Mouse (Mus musculus) small intestine, adult 2 months (tissue): Measurements from ENCODE around the gene Ephx3. TPM values are rescaled to one million over a fixed set of nuclear protein-coding genes. Genes with fewer than 3 reads are reported as not detected.

Experiments
- H3K27ac ChIP-seq: fragments of 200-500 bp; 2 replicates; pipeline ENCODE4 v1.5.1; 2012; ENCODE audit warnings: low read depth, low read length, control low read depth, inconsistent platforms; ENCODE audit not compliant: insufficient read depth
- H3K27me3 ChIP-seq: fragments of 200-500 bp; 2 replicates; pipeline ENCODE4 v1.6.1; 2012; ENCODE audit warnings: mild to moderate bottlenecking, moderate library complexity, low read length, inconsistent platforms; ENCODE audit not compliant: control insufficient read depth, insufficient read depth
- H3K36me3 ChIP-seq: fragments of 200-500 bp; 2 replicates; pipeline ENCODE4 v1.6.1; 2012; ENCODE audit warnings: mild to moderate bottlenecking, low read length, control low read depth, inconsistent platforms; ENCODE audit not compliant: control insufficient read depth, insufficient read depth
- H3K4me1 ChIP-seq: fragments of 200-500 bp; 2 replicates; pipeline ENCODE4 v1.6.1; 2012; ENCODE audit warnings: low read length, inconsistent platforms, mixed read lengths; ENCODE audit not compliant: control insufficient read depth, insufficient read depth, insufficient read length
- H3K4me3 ChIP-seq: fragments of 200-500 bp; 2 replicates; pipeline ENCODE4 v1.5.1; 2012; ENCODE audit warnings: low read depth, mild to moderate bottlenecking, control low read depth, inconsistent platforms, low read length, moderate library complexity
- CTCF ChIP-seq: fragments of 200-500 bp; IDR thresholded peaks from 2 replicates; pipeline ENCODE4 v1.5.1; 2012; ENCODE audit warnings: low read depth, mild to moderate bottlenecking, control low read depth, inconsistent platforms, low read length, moderate library complexity, mixed read lengths; ENCODE audit not compliant: insufficient replicate concordance, insufficient read length; ENCODE audit errors: extremely low read depth
- POLR2A ChIP-seq: fragments of 200-500 bp; IDR thresholded peaks from 2 replicates; pipeline ENCODE4 v1.6.1; 2012; ENCODE audit warnings: low read depth, mild to moderate bottlenecking, control low read depth, inconsistent platforms, low read length, moderate library complexity
- WGBS: fragments of 180-500 bp; shearing (Covaris S2); methylation state at CpG from one replicate; pipeline ENCODE4 v1.1.7; 2018; 5-methylcytosine and 5-hydroxymethylcytosine counted together
- polyA plus RNA-seq: library from polyadenylated mRNA; depleted of rRNA; stranded (reverse); fragments of >200 nt; gene quantifications from 2 replicates; pipeline ENCODE4 v1.2.3, GENCODE M21; 2012

Ephx3 gene
- polyA plus RNA-seq, 1 experiment, result 0.51 TPM

DNA sequence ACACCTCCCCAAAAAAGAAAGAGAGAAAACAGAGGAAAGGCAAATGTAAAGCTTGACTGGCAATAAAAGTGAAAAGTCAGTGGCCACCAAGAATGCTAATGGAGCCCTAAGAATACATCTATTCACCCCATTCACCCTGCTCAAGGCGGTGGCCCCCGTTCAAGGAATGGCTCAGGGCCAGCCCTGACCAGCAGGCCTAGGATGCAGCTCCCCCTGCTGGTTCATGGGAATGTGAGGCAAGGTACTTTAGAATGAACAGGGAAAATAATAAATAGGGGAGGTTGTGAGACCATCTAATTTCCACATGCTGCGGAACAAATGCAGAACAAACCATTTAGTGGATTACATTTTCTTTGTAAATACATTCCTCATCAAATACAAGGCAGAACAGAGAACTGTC is 20.4 kb upstream of the Ephx3 start:
- 37% methylated on average over 3 of the region's 3 CpGs for WGBS
- Histone ChIP-seq H3K36me3 (peaks cover 80% of the 10 kb centered on the region), H3K27me3 (no peaks in the 10 kb centered on the region), H3K4me3 (no peak overlapping the region), H3K27ac (no peak overlapping the region), H3K4me1 (no peaks in the 10 kb centered on the region)
- TF ChIP-seq CTCF, result peak; percentile 73; the same call in 1 of the 2 replicates
- TF ChIP-seq POLR2A, result no peak

DNA sequence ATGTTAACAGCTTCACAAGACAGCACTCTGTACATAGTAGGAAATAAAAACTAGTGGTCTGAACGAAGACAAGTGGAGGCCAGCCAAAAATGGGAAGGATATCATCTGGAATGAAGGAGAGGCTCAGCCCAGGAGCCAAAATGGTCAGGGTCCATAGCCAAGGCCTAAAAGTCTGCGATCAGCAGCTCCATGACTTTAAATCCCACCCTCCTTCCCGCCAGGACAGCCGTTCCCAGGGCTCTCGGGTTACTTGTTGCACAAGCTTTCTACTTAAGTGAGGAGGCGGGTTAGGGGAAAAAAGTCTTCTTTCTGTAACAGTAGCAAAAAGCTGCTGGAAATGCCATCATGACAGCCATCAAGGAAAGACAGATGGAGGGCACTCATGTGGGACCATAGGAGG is 19.8 kb upstream of the Ephx3 start:
- Histone ChIP-seq H3K4me1 (no peaks in the 10 kb centered on the region), H3K4me3 (no peak overlapping the region), H3K27me3 (no peaks in the 10 kb centered on the region), H3K27ac (no peak overlapping the region), H3K36me3 (peaks cover 82% of the 10 kb centered on the region)
- no peak for TF ChIP-seq CTCF
- no peak for TF ChIP-seq POLR2A
- 77% methylated on average over 6 of the region's 6 CpGs for WGBS

DNA sequence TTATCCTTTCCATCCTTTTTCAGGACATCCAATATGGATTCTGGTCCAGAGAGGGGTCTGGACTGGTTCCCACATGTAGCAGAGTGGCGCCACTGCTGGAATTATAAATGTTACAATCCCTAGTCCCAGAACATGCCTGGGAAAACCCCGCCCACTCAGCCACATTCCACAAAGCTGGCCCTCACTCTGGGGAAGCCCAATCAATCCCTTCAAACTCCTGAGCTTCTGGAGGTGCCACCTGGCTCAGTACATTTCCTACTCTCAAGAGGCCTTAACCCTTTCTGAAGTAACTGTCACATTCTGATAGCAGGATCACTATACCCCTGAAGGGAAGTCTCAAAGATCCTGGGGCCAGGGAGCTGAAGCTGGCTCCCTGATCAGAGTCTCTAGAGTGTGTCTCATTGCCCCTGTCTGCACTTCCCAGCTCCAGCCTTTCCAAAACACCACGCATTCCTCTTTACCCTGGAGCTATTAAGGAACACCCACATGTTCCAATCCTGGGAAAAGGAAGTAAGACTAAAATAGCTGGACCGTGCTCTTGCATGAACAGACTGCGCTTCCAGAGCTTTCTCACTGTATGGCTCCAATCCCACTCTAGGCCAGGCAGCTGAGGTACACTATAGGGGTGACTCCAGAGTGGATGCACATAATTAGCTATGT is 18.4 kb upstream of the Ephx3 start:
- WGBS, result 72% methylated on average over 5 of the region's 5 CpGs
- H3K27me3 ChIP-seq, result no peaks in the 10 kb centered on the region
- peaks cover 83% of the 10 kb centered on the region for H3K36me3 ChIP-seq
- H3K4me1 ChIP-seq, result no peaks in the 10 kb centered on the region
- H3K4me3 ChIP-seq, result no peak overlapping the region
- no peak overlapping the region for H3K27ac ChIP-seq
- TF ChIP-seq CTCF (no peak), POLR2A (no peak)

DNA sequence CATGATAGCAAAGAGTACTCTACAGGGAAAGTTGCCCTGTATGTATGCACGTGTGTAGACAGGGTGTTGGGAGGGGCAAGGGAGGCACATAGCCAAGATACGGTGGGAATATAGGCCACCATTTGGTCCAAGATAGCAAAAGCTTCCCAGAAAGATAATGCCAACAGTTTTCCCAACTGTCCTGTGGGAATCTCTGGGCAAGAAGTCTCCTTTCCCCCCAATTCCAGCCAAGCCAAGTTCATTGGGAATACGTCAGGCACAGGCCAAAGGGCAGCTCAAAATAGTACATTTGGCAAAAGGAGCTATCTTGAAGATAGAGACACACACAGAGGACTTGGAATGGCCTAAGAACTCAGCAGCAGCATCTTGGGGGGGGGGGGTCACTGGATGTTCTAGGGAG is 16.0 kb upstream of the Ephx3 start:
- no peak overlapping the region for H3K4me3 ChIP-seq
- H3K36me3 ChIP-seq, result peaks cover 87% of the 10 kb centered on the region
- no peak overlapping the region for H3K27ac ChIP-seq
- 59% methylated on average over 3 of the region's 3 CpGs for WGBS
- TF ChIP-seq POLR2A, result no peak
- no peak for TF ChIP-seq CTCF
- no peaks in the 10 kb centered on the region for H3K4me1 ChIP-seq
- H3K27me3 ChIP-seq, result no peaks in the 10 kb centered on the region

DNA sequence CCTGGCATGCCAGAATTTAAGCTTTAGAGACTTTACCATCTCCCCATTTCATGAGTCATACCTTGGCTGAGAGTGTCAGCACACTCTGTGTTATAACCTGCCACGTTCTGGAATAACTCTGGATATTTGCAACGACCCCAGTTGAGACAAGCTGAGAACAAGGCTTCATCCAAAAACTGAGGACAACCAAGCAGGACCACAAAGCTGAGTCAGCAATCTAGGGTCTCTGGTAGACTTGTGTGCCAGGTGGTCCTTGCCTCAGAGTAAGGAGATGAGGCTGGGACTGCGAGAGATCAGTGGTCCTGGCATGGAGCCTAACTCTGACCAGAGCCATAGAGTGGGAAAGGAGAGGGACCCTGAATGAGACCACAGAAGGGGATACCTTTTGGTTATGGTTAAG is 13.6 kb upstream of the Ephx3 start:
- Histone ChIP-seq H3K4me1 (no peaks in the 10 kb centered on the region), H3K27ac (no peak overlapping the region), H3K27me3 (no peaks in the 10 kb centered on the region), H3K4me3 (no peak overlapping the region), H3K36me3 (peaks cover 91% of the 10 kb centered on the region)
- TF ChIP-seq POLR2A (no peak), CTCF (no peak)
- 80% methylated on average over 3 of the region's 3 CpGs for WGBS

DNA sequence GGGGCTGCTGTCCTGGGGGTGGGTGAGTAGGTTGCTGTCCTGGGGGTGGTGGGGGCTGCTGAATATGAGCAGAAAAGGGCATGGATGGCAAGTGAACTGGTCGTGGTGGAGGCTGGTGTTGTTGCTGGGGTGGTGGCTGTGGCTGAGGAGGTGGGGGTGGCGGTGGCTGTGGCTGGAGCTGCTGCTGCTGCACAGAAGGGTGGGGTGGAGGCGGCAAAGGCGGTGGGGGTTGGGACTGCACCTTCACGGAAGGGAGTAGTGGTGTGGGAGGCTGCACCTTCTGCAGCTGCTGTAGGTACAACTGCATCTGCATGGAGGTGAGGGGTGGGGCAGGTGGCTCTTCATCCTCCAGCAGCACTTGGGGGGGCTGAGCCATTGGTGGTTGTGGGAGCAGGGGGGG is 11.7 kb upstream of the Ephx3 start:
- Histone ChIP-seq H3K27ac (no peak overlapping the region), H3K36me3 (peaks cover 93% of the 10 kb centered on the region), H3K4me1 (no peaks in the 10 kb centered on the region), H3K27me3 (no peaks in the 10 kb centered on the region), H3K4me3 (no peak overlapping the region)
- no peak for TF ChIP-seq POLR2A
- no peak for TF ChIP-seq CTCF
- WGBS, result 81% methylated on average over 5 of the region's 5 CpGs

DNA sequence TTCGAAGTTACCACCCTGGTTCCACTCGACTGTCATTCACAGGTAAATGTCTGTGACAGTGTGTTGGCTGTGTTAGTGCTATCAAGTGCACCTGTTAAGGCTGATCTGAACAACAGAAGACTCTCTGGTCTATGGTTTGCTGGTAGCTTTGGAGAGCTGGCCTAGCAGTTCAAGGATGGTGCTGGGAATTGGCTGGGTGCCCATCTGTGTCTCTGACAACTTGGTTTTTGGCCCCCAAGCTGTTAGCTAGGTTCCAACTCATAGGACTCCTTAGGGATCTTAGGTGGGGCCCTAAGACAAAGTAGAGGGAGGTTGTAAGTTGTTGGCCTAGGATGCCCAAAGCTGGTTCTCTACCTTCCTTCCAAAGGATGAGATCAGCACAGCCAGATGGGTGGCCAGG is 10.4 kb upstream of the Ephx3 start:
- Histone ChIP-seq H3K4me1 (no peaks in the 10 kb centered on the region), H3K36me3 (peaks cover 90% of the 10 kb centered on the region), H3K27ac (no peak overlapping the region), H3K4me3 (no peak overlapping the region), H3K27me3 (no peaks in the 10 kb centered on the region)
- WGBS, result 71% methylated on average over 2 of the region's 2 CpGs
- TF ChIP-seq CTCF (no peak), POLR2A (no peak)
